Mouse (Mus musculus) cerebellum, adult 2 months (tissue): ENCODE measurements around the gene Ccpg1. TPM values are rescaled to one million over a fixed set of nuclear protein-coding genes. Genes with fewer than 3 reads are reported as not detected.

Source experiments
- DNase-seq, 2 experiments: peaks; one replicate each; pipeline ENCODE4 v3.0.0; 2021
- H3K27ac ChIP-seq: fragments of 200-500 bp; 2 replicates; pipeline ENCODE4 v1.5.1; 2012; ENCODE audit warnings: low read length, control low read depth, inconsistent platforms; ENCODE audit not compliant: insufficient read depth
- H3K27me3 ChIP-seq: fragments of 200-500 bp; 2 replicates; pipeline ENCODE4 v1.6.1; 2012; ENCODE audit warnings: inconsistent platforms, mild to moderate bottlenecking, low read length, moderate library complexity; ENCODE audit not compliant: control insufficient read depth, insufficient read depth
- H3K4me1 ChIP-seq: fragments of 200-500 bp; 2 replicates; pipeline ENCODE4 v1.6.1; 2011; ENCODE audit warnings: low read length; ENCODE audit not compliant: control insufficient read depth, insufficient read depth
- H3K4me3 ChIP-seq: fragments of 200-500 bp; replicated peaks from 2 replicates; pipeline ENCODE3; 2011; ENCODE audit warnings: mild to moderate bottlenecking, low read depth, low read length, control low read depth; ENCODE audit not compliant: insufficient read depth
- CTCF ChIP-seq: fragments of 200-500 bp; IDR thresholded peaks from 2 replicates; pipeline ENCODE4 v1.5.1; 2011; ENCODE audit warnings: low read depth, mild to moderate bottlenecking, control low read depth, low read length, moderate library complexity, borderline replicate concordance; ENCODE audit not compliant: insufficient read depth
- POLR2A ChIP-seq: fragments of 200-500 bp; IDR thresholded peaks from 2 replicates; pipeline ENCODE4 v1.6.1; 2011; ENCODE audit warnings: low read length, control low read depth, borderline replicate concordance; ENCODE audit not compliant: insufficient read depth
- WGBS: fragments of 180-500 bp; shearing (Covaris S2); methylation state at CpG from one replicate; pipeline ENCODE4 v1.1.7; 2018; 5-methylcytosine and 5-hydroxymethylcytosine counted together
- polyA plus RNA-seq: library from polyadenylated mRNA; depleted of rRNA; stranded (reverse); fragments of >200 nt; gene quantifications from 2 replicates; pipeline ENCODE4 v1.2.3, GENCODE M21; 2012; rRNA removed

The Ccpg1 gene
- polyA plus RNA-seq: 76.8 and 77.2 TPM in 2 replicates

GRCm38 (mm10) chr9:72985250-72986220 lies at the start of gene Ccpg1, which contains the start of gene Ccpg1os:
TSS of gene Ccpg1 (plus strand) at chr9:72985429.
TSS of gene Ccpg1os (minus strand) at chr9:72985382.
- Histone ChIP-seq H3K27ac (peak within 1 kb of the TSS; percentile 88), H3K27me3 (no peaks in the 10 kb centered on the region), H3K4me1 (peaks cover 3% of the 10 kb centered on the region; the same call in 1 of the 2 replicates), H3K4me3 (peak within 1 kb of the TSS; percentile 96)
- DNase-seq: peak; percentile 97 to 98
- under 1% methylated on average over 87 of the region's 88 CpGs for WGBS
- TF ChIP-seq CTCF (no peak), POLR2A (peak; percentile 77)

- Histone ChIP-seq H3K27me3 (no peaks in the 10 kb centered on the region), H3K4me3 (no peak overlapping the region), H3K4me1 (no peaks in the 10 kb centered on the region), H3K27ac (no peak overlapping the region)
- WGBS: 73% methylated on average over 2 of the region's 2 CpGs
- TF ChIP-seq CTCF: no peak
- no peak for TF ChIP-seq POLR2A
- DNase-seq: no peak
These were observed 48.9 kb upstream of the Ccpg1 start for GRCm38 (mm10) chr9:72936301-72936700.

GRCm38 (mm10) chr9:72943424-72943823 lies 41.8 kb upstream of the Ccpg1 start:
- TF ChIP-seq POLR2A: no peak
- TF ChIP-seq CTCF: 0 out of 2 replicates have a peak, but pooled peaks have one; percentile 4
- no peak overlapping the region for H3K4me3 ChIP-seq
- WGBS: 65% methylated on average over 3 of the region's 3 CpGs
- DNase-seq: no peak
- H3K4me1 ChIP-seq: no peaks in the 10 kb centered on the region
- no peaks in the 10 kb centered on the region for H3K27me3 ChIP-seq
- no peak overlapping the region for H3K27ac ChIP-seq

- Histone ChIP-seq H3K27ac (no peak overlapping the region), H3K4me3 (no peak overlapping the region), H3K4me1 (no peaks in the 10 kb centered on the region), H3K27me3 (no peaks in the 10 kb centered on the region)
- WGBS: 93% methylated on average over 13 of the region's 13 CpGs
- DNase-seq: no peak
- TF ChIP-seq CTCF: no peak
- TF ChIP-seq POLR2A: no peak
These were observed 40.9 kb upstream of the Ccpg1 start for GRCm38 (mm10) chr9:72944286-72944685.

- TF ChIP-seq CTCF (no peak), POLR2A (no peak)
- 100% methylated on average over 1 of the region's 1 CpGs for WGBS
- no peak overlapping the region for H3K27ac ChIP-seq
- DNase-seq: no peak
- no peak overlapping the region for H3K4me3 ChIP-seq
- no peaks in the 10 kb centered on the region for H3K4me1 ChIP-seq
- H3K27me3 ChIP-seq: no peaks in the 10 kb centered on the region
These were observed 38.2 kb upstream of the Ccpg1 start for GRCm38 (mm10) chr9:72947010-72947409.

- WGBS: 82% methylated on average over 7 of the region's 7 CpGs
- no peak overlapping the region for H3K27ac ChIP-seq
- no peak for DNase-seq
These were observed 35.7 kb upstream of the Ccpg1 start for GRCm38 (mm10) chr9:72949572-72949971.

GRCm38 (mm10) chr9:72954746-72955145 lies 30.5 kb upstream of the Ccpg1 start:
- 50% methylated on average over 2 of the region's 2 CpGs for WGBS
- TF ChIP-seq CTCF: peak; percentile 30; the same call in 1 of the 2 replicates
- TF ChIP-seq POLR2A: no peak
- no peak for DNase-seq
- Histone ChIP-seq H3K27ac (no peak overlapping the region), H3K4me1 (no peaks in the 10 kb centered on the region), H3K27me3 (no peaks in the 10 kb centered on the region), H3K4me3 (no peak overlapping the region)

More at GRCm38 (mm10) chr9:72949572-72949971, 35.7 kb upstream of the Ccpg1 start:
- no peak for TF ChIP-seq POLR2A
- Histone ChIP-seq H3K27me3 (no peaks in the 10 kb centered on the region), H3K4me1 (no peaks in the 10 kb centered on the region), H3K4me3 (no peak overlapping the region)

- 13% methylated on average over 1 of the region's 1 CpGs for WGBS
- H3K27ac ChIP-seq: no peak overlapping the region
- peak; percentile 22 to 44 for DNase-seq
- TF ChIP-seq POLR2A: no peak
- TF ChIP-seq CTCF: peak; percentile 62
- H3K4me1 ChIP-seq: no peaks in the 10 kb centered on the region
- no peaks in the 10 kb centered on the region for H3K27me3 ChIP-seq
- H3K4me3 ChIP-seq: no peak overlapping the region
These were observed 29.7 kb upstream of the Ccpg1 start for GRCm38 (mm10) chr9:72955546-72955945.
